Mouse (Mus musculus): ENCODE measurements around the gene Olfr905.

The Olfr905 gene

DNA sequence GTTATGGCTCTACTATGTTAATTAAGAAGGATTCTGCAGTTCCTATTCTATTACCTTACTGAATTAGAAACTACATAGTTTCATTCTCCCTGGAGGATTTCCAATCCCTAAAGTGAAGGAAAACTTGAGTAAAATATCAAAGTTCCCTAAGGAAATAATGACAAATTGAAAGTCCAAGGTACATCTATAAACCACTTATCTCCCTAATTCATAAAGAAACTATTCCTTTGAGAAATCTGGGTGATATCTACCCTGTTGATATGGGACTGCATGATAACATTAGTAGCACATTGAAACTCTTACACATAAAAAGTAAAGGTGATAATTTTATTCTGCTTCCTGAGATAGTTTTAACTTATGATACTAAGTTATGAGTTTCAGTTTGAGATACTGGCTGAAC lies at the start of gene Olfr905:
TSS of gene Olfr905 (plus strand) at position 301 of the 400 bp plus-strand sequence.
- no peak for DNase-seq

DNA sequence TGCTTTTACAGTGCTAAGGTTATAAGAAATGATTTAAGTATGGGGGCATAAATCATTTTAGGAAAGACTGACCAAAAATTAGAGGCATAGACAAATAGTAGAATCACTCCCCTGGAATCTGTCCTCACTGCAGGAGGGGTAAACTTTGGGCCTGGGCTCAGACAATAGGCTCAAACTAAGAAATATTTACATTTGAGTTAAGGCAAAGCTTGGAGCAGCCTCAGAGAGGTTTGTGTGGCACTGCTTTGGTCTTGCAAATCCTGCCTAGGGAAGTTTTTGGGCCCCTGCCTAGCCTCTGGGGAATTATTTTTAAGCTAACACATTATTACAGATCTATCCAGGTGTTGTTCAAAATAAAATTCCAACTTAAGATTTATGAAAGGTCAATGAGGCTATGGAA lies 47.1 kb upstream of the Olfr905 start:
- no peak for DNase-seq

DNA sequence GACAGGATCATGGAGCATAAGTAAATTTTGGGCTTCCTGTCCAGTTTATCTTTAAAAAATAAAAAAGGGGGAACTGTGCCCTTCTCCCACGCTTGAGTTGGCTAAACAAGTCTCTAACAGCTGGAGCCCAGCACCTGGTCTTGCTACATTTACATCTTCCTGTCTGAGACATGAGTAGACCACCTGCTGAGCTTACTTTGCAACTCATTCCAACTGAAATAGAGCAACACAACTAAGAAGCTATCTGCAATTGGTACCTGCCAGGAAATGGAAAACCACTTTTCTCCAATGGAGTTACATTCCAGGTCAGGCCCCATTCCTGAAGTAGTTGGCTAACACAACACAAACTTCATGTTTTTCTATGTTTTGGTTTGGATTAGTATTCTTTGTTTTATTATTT lies 43.9 kb upstream of the Olfr905 start:
- DNase-seq = no peak

DNA sequence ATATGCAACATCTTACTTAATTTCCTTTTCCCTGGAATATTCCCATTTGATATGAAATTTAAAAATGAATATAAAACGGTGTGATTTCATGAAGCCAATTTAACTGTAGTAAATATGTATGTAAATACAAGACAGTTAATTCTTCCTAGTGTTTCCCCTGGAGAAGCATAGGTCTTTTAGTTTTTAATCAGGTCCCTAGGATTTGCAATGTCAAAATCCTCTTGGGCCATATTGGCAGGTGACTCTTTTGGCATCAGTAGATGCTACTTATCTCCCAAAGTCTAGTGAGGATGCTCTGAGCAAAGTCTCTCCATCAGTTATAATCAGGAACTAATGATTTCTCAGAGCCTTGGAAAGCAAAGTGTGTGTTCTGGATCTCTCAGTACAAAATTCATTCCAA lies 41.8 kb upstream of the Olfr905 start, which contains the start of gene Olfr901:
TSS of gene Olfr901 (plus strand) at position 301 of the 400 bp plus-strand sequence.
- no peak for DNase-seq

DNA sequence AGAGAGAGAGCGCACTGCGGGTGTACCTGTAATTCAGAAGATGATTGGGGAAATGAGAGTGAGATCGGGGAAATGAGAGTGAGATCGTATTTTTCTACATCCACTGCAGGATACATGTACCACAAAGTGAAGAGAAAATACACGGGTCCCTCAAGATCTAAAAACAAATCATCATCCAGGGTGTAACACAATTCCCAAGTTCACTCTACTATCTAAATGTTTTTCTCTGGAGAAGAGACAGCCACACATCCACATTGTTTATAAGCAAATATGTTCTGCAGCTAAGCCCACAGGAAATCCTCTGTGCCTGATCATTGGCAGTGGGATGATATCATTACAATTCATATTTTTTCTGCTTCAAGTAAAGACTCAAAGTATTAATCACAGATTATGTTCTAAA lies 23.6 kb upstream of the Olfr905 start, which contains the start of gene Olfr902:
TSS of gene Olfr902 (plus strand) at position 301 of the 400 bp plus-strand sequence.
- no peak for DNase-seq

DNA sequence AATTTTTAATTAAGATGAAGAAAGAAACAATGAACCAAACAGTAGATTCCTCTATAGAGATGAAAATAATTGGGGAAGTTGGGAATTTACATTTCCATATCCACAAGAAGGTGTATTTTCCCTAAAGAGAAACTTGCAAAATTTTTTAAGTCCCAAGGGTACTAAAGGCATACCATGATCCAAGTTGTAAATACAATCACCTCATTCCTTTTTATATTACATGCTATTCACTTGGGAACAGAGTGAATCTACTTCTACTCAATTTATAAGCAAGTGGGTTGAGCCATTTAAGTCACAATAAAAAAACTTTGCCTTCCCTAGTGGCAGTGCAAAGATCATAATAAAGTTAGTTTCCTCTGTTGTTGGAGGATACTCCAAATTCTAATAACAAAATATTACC lies 8.1 kb upstream of the Olfr905 start, which contains the start of gene Olfr904:
TSS of gene Olfr904 (plus strand) at position 301 of the 400 bp plus-strand sequence.
- no peak for DNase-seq

DNA sequence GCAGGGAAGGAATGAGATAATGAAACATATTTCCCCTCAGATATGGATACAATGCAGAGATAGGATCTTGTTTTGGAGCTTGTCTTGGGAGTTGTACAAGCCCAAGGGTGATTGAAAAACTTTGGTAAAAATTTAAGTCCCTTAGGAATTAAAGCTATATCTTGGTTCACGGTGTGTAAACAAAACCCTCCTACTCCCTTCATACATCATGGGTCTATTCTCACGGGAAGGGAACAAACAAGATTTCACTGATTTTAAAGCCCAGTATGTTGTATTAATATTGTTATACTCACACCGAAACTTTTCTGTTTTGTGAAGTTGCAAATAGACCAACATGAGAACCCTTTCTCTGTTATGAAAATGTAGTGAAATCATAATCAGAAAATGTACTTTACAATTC lies 15.9 kb downstream of the Olfr905 start, which contains the start of gene Olfr906:
TSS of gene Olfr906 (plus strand) at position 301 of the 400 bp plus-strand sequence.
- no peak for DNase-seq

DNA sequence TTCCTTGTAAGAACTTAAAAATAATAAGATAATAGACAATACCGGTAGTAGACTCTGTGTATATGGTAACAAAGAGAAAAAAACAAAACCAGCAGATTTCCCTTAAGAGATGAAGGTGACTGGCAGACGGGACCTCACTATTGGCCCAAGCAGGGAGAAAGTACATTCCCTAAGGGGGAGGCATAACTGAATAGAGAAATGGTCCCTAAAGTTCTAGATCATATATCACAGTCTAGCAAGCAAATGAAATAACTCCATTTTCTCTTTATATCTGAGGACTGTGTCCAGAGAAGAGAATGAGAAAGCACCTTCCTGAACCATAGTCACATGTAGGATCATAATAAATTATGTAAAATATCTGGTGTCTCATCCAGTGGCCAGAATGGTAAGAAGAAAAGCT lies 24.6 kb downstream of the Olfr905 start, which contains the start of gene Olfr907:
TSS of gene Olfr907 (plus strand) at position 301 of the 400 bp plus-strand sequence.
- no peak for DNase-seq

DNA sequence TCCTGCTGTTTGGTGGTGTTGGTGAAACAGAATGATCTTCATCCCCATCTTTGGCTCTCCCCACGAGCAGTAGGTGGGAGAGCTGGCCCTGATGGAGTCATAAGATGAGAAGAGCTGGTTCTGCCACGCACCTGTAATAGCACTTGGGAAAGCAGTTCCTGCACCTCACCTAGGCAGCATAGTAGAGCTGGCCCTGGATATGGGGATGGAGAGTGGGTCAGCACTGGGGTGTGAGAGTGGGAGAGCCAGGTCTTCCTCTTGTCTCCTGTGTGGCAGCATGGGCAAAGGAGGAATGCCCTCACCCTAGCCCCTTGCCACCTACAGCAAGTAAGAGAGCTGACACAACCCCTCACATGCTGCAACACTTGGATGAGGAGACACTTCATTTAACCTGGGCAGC lies 41.4 kb downstream of the Olfr905 start:
- DNase-seq = no peak

DNA sequence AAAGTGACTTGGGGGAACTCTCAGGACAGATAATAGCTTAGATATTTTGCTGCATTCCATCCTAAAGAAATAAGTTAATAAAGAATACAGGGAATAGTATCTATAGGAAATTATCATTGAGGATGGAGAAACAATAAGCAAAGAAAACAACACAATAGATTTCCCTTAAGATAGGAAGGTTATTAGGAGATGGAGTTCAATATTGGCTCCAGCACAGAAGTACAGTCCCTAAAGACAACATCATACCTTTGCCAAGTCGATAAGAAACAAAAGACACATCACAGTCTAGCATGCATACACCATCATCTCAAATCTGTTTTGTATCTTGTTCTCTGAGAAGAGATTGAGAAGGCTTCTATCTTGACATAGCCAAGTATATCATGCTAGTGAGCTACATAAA lies 50.4 kb downstream of the Olfr905 start, which contains the start of gene Olfr911-ps1:
TSS of gene Olfr911-ps1 (plus strand) at position 301 of the 400 bp plus-strand sequence.
- no peak for DNase-seq
